21 mouse cellular contexts compared by ENCODE assay signal in the genomic region with DNA sequence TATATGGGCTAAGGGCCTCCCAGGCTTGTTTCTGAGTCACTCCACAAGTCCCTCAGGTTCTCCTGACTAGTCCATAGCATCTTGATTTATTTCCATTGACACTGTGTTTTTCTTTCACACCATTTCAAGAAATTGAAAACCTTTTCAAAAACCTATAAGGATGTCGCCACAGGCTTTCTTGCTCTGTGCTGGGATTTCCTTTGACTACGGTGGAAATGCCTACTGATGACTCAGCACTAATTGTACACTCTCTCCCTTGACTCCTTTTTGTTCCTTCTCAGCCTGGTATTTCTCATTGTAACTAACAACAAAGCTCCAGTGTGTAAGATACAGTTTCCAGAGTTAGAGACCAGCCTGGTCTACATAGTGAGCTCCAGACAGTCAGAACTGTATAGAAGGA.
A peak's percentile ranks its signal among the peaks of the same experiment; 100 is the strongest.
DNase-seq lines count a peak whose midpoint lies in the region; ATAC-seq and TF ChIP-seq lines count a peak whose summit lies in the region.
"Had no signal": no experiment of that assay in that cellular context is flagged by ENCODE, and none has a peak within 500 bp of the region (broad histone marks: within the 10 kb centered on the region; RNA-seq: fewer than 3 reads in every experiment).

No protein-coding gene starts in this region.

- WGBS in forebrain, embryonic 11.5 days: 58% methylated on average over 2 of the region's 2 CpGs
- 35% methylated on average over 2 of the region's 2 CpGs for WGBS in forebrain, embryonic 13.5 days
- 49% methylated on average over 2 of the region's 2 CpGs for WGBS in midbrain, embryonic 12.5 days
- WGBS in midbrain, postnatal 0 days: 39% methylated on average over 2 of the region's 2 CpGs

- no peak overlapping the region for H3K4me3 ChIP-seq in forebrain, embryonic 11.5 days (ENCODE audit: low read depth, low read length)
- no peak overlapping the region for H3K4me3 ChIP-seq in forebrain, embryonic 13.5 days
- no peak overlapping the region for H3K4me3 ChIP-seq in midbrain, embryonic 12.5 days
- no peak overlapping the region for H3K4me3 ChIP-seq in midbrain, postnatal 0 days (ENCODE audit: low read depth, low read length)
- H3K4me3 ChIP-seq in embryonic fibroblast, embryonic 13.5 days (ENCODE audit: insufficient read depth, low read length): no peak overlapping the region
- H3K4me3 ChIP-seq: erythroblast, embryonic 14.5 days; heart, embryonic 13.5 days; left cerebral cortex, adult 2 months; limb, embryonic 10.5 days had no signal

- no peaks in the 10 kb centered on the region for H3K27me3 ChIP-seq in forebrain, embryonic 11.5 days (ENCODE audit: control insufficient read depth, insufficient read depth, low read length)
- H3K27me3 ChIP-seq in forebrain, embryonic 13.5 days: no peaks in the 10 kb centered on the region
- no peaks in the 10 kb centered on the region for H3K27me3 ChIP-seq in midbrain, embryonic 12.5 days
- no peaks in the 10 kb centered on the region for H3K27me3 ChIP-seq in midbrain, postnatal 0 days (ENCODE audit: insufficient read depth, low read length)
- H3K27me3 ChIP-seq: heart, embryonic 13.5 days had no signal

- TF ChIP-seq POLR2A in embryonic fibroblast, embryonic 13.5 days (IDR thresholded peaks at IDR 0.05; ENCODE audit: low read depth, low read length): no peak

- no peak overlapping the region for H3K4me2 ChIP-seq in forebrain, embryonic 11.5 days (ENCODE audit: low read depth, low read length, severe bottlenecking)
- no peak overlapping the region for H3K4me2 ChIP-seq in forebrain, embryonic 13.5 days
- no peak overlapping the region for H3K4me2 ChIP-seq in midbrain, embryonic 12.5 days (replicated peaks)
- H3K4me2 ChIP-seq in midbrain, postnatal 0 days (ENCODE audit: low read depth, low read length, poor library complexity, severe bottlenecking): no peak overlapping the region
- H3K4me2 ChIP-seq: heart, embryonic 13.5 days had no signal

- no peaks in the 10 kb centered on the region for H3K9me3 ChIP-seq in forebrain, embryonic 11.5 days (ENCODE audit: control insufficient read depth, low read length)
- no peaks in the 10 kb centered on the region for H3K9me3 ChIP-seq in forebrain, embryonic 13.5 days (replicated peaks)
- H3K9me3 ChIP-seq in midbrain, embryonic 12.5 days: no peaks in the 10 kb centered on the region
- no peaks in the 10 kb centered on the region for H3K9me3 ChIP-seq in midbrain, postnatal 0 days (ENCODE audit: low read length)
- H3K9me3 ChIP-seq: heart, embryonic 13.5 days; limb, embryonic 10.5 days had no signal

- TF ChIP-seq CTCF in midbrain, postnatal 0 days (IDR thresholded peaks at IDR 0.05): no peak
- TF ChIP-seq CTCF in embryonic fibroblast, embryonic 13.5 days (IDR thresholded peaks at IDR 0.05; ENCODE audit: borderline replicate concordance, insufficient read depth, low read length): no peak

- no peak overlapping the region for H3K9ac ChIP-seq in forebrain, embryonic 11.5 days (ENCODE audit: low read length)
- H3K9ac ChIP-seq in forebrain, embryonic 13.5 days: no peak overlapping the region
- no peak overlapping the region for H3K9ac ChIP-seq in midbrain, embryonic 12.5 days (replicated peaks)
- no peak overlapping the region for H3K9ac ChIP-seq in midbrain, postnatal 0 days (replicated peaks; ENCODE audit: low read length, poor library complexity, severe bottlenecking)
- H3K9ac ChIP-seq: heart, embryonic 13.5 days; liver, postnatal 0 days had no signal

- ATAC-seq in forebrain, embryonic 11.5 days (replicated peaks; ENCODE audit: low FRiP score): peak; percentile 44; the same call in 1 of the 2 replicates
- no peak for ATAC-seq in forebrain, embryonic 13.5 days
- ATAC-seq in midbrain, embryonic 12.5 days (ENCODE audit: low FRiP score, low read depth): peak; percentile 49; the same call in 1 of the 2 replicates
- no peak for ATAC-seq in midbrain, postnatal 0 days (ENCODE audit: low FRiP score)
- ATAC-seq: liver, postnatal 0 days; midbrain, embryonic 16.5 days had no signal

- no peaks in the 10 kb centered on the region for H3K36me3 ChIP-seq in forebrain, embryonic 11.5 days (ENCODE audit: control insufficient read depth, insufficient read depth, low read length)
- no peaks in the 10 kb centered on the region for H3K36me3 ChIP-seq in forebrain, embryonic 13.5 days (ENCODE audit: poor library complexity, severe bottlenecking)
- H3K36me3 ChIP-seq in midbrain, embryonic 12.5 days: no peaks in the 10 kb centered on the region
- no peaks in the 10 kb centered on the region for H3K36me3 ChIP-seq in midbrain, postnatal 0 days (ENCODE audit: insufficient read depth, low read length)
- H3K36me3 ChIP-seq: heart, embryonic 13.5 days; limb, embryonic 10.5 days had no signal

- H3K4me1 ChIP-seq in forebrain, embryonic 11.5 days (replicated peaks; ENCODE audit: control insufficient read depth, insufficient read depth, low read length): 0 out of 2 replicates have a peak, but pooled peaks cover 4% of the 10 kb centered on the region
- peaks cover 18% of the 10 kb centered on the region for H3K4me1 ChIP-seq in forebrain, embryonic 13.5 days
- peaks cover 8% of the 10 kb centered on the region; the same call in 1 of the 2 replicates for H3K4me1 ChIP-seq in midbrain, embryonic 12.5 days
- H3K4me1 ChIP-seq in midbrain, postnatal 0 days (ENCODE audit: insufficient read depth, low read length): no peaks in the 10 kb centered on the region
- 0 out of 2 replicates have a peak, but pooled peaks cover 2% of the 10 kb centered on the region for H3K4me1 ChIP-seq in embryonic fibroblast, embryonic 13.5 days (ENCODE audit: control insufficient read depth, insufficient read depth, low read length)
- H3K4me1 ChIP-seq: limb, embryonic 10.5 days had no signal

- no peak for DNase-seq in forebrain, embryonic 11.5 days (ENCODE audit: low spot score)
- DNase-seq in midbrain, postnatal 0 days (ENCODE audit: low spot score): no peak
- DNase-seq in NIH3T3 (ENCODE audit: low read depth): peak; percentile 58
- DNase-seq in thymus, postnatal 0 days (ENCODE audit: low spot score): no peak
- DNase-seq in gastrocnemius, adult 18-20 months (ENCODE audit: low spot score): no peak
- DNase-seq: adrenal gland, adult 8-10 months; cerebellum, adult 9-11 months; kidney, adult 9 months; kidney, postnatal 25 days; liver, postnatal 0 days; lung, postnatal 10 days; retina, postnatal 1 day; thymus, postnatal 4 days had no signal

- H3K27ac ChIP-seq in forebrain, embryonic 11.5 days (ENCODE audit: low read depth, low read length): no peak overlapping the region
- H3K27ac ChIP-seq in forebrain, embryonic 13.5 days: no peak overlapping the region
- no peak overlapping the region for H3K27ac ChIP-seq in midbrain, embryonic 12.5 days (replicated peaks)
- H3K27ac ChIP-seq in midbrain, postnatal 0 days (ENCODE audit: low read depth, low read length): no peak overlapping the region
- H3K27ac ChIP-seq in embryonic fibroblast, embryonic 13.5 days (ENCODE audit: insufficient read depth, low read length): peak overlapping the region; percentile 57
- H3K27ac ChIP-seq: heart, embryonic 13.5 days; left cerebral cortex, adult 2 months; limb, embryonic 10.5 days had no signal

Comparison
In these comparisons a context has a peak if more than half of its experiments do, and no peak if none do; other contexts are left out.
1. ATAC-seq: peak in forebrain, embryonic 11.5 days (single experiment) and midbrain, embryonic 12.5 days (single experiment); none in forebrain, embryonic 13.5 days (single experiment) and midbrain, postnatal 0 days (single experiment).